Mouse (Mus musculus) ovary, postnatal 36 days (tissue): ENCODE results near the gene Cyp2c70.
"Not testable (repeated sequence)": the region's sequence is repeated elsewhere in the genome, so short reads cannot be mapped to it uniquely, and the experiment has no call there.

ENCODE experiments used
- DNase-seq: peaks from one replicate; pipeline ENCODE4 v3.0.0; 2022; ENCODE audit warnings: low spot score, mixed read lengths

The Cyp2c70 gene

GRCm38 (mm10) chr19:40187160-40187559 lies at the start of gene Cyp2c70:
Cyp2c70 (minus strand) TSS chr19:40187333.
- no peak for DNase-seq

- DNase-seq, result no peak
Measured at GRCm38 (mm10) chr19:40232560-40232959, 45.4 kb upstream of the Cyp2c70 start.

- DNase-seq, result no peak
Measured at GRCm38 (mm10) chr19:40231825-40232541, 44.9 kb upstream of the Cyp2c70 start.

DNA sequence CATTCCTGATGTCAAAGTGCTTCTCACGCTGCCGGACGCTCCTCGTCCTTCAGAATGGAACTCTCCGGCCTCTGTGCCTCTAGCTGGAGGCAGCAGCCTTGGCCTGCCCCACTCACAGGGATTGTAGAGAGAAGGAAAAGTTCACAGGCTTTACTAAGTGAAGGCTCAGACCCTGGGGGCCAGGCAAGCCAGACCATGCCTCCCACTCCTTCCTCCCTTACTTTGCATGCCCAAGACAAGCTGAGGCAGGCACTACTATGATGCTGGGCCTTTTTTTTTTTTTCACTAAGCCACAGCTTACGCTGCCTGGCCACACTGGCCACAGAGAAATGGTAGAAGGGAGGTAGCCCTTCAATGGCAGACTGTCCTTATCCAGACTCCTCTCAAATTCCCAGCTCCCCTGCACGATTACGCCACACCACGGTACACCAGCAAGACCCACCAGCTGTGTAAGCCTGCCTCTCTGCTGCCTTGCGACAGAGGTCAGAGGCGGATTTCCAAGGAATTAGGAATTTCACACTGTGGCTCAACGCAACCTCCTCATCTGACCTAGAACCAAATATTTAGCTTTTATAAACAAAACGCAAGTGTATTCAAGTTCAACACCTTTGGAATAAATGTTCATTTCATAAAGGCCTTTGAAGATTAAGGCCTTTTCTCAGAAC lies 44.1 kb upstream of the Cyp2c70 start:
- DNase-seq, result no peak

DNA sequence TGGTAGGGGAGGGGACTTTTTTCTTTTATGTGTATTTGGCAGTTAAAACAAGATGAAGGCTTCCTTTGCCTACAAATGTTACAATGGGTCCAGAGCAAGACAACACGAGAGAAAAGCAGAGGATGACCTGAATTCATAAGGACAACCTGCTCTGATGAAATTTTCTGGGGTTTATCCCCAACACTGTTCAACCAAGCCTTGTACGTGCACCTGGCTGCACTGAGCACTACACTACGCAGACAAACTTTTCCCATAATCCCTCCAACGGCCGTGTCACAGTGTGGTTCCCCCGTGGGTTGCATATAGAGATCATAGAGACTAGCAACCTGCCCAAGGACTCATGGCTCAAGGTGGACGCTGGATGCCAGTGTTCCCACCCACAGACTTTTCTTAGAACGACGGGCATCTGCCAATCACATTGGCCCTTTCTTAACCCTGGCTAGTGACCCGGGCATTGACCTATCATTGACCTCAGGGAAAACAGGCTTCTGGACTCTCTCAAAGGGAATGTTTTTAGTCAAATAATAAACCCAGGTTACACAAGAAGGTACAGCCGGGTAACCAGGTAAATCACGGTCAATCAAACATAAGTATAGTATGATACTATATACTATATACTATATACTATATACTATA lies 39.5 kb upstream of the Cyp2c70 start:
- no peak for DNase-seq

- DNase-seq, result no peak
Measured at GRCm38 (mm10) chr19:40225761-40226110, 38.6 kb upstream of the Cyp2c70 start.

- DNase-seq, result peak; percentile 68
Measured at GRCm38 (mm10) chr19:40225102-40225760, 38.1 kb upstream of the Cyp2c70 start.

- DNase-seq, result not testable (repeated sequence)
Measured at GRCm38 (mm10) chr19:40222307-40222706, 35.2 kb upstream of the Cyp2c70 start.

- DNase-seq, result no peak
Measured at GRCm38 (mm10) chr19:40220878-40221277, 33.7 kb upstream of the Cyp2c70 start.

DNA sequence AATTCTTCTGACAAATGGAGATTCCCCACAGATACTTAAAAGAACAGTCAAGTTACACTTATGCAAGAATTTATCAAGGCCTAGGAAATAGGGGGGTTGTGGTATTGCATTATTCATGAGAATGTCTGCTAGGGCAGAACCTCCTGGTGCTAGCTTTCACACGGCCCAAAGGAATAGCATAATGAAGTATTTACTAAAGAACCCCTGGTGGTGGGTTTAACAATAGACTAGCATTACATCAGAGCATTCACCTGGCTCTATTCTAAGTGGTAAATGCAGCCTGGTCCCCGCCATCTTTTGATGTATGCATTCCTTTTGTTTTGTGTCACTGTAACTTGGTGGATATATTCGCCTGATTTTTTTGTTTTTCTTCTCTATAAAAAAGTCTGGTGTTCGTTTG lies 15.8 kb upstream of the Cyp2c70 start:
- not testable (repeated sequence) for DNase-seq

GRCm38 (mm10) chr19:40190596-40190995 lies 3.5 kb upstream of the Cyp2c70 start:
- no peak for DNase-seq

- no peak for DNase-seq
Measured at GRCm38 (mm10) chr19:40183600-40183999, 3.5 kb downstream of the Cyp2c70 start.

- DNase-seq, result no peak
Measured at GRCm38 (mm10) chr19:40178311-40178710, 8.8 kb downstream of the Cyp2c70 start.

- not testable (repeated sequence) for DNase-seq
Measured at GRCm38 (mm10) chr19:40168391-40168790, 18.7 kb downstream of the Cyp2c70 start.

DNA sequence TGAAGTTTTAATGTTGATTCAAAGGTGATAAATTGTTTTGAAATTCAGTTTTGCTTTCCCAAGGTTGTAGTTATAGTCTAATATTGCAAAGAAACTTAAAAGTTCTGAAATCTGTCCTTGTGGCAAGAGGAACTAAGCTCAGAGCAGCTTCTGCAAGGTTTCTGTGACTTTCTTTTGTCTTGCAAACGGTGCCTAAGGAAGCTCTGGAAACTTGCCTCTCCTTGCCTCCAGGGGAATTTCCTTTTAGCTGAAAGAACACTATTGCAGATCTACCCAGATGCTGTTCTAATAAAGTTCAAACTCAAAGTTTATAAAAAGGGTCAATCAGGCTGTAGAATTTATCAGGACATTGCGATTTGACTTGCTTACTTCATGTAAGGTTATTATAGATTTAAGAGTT lies 60.1 kb downstream of the Cyp2c70 start:
- not testable (repeated sequence) for DNase-seq

GRCm38 (mm10) chr19:40125165-40125564 lies 62.0 kb downstream of the Cyp2c70 start:
- DNase-seq, result not testable (repeated sequence)

DNA sequence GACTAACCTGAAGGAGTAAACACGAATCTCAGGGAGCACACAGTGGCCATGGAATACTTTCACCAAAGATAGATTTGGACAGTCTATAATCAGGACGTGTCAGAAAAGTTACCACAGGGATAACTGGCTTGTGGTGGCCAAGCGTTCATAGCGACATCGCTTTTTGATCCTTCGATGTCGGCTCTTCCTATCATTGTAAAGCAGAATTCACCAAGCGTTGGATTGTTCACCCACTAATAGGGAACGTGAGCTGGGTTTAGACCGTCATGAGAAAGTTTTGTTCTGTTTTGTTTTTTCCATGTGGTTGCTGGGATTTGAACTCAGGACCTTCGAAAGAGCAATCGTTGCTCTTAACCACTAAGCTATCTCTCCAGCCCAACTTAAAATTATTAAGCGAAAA lies 67.5 kb downstream of the Cyp2c70 start:
- not testable (repeated sequence) for DNase-seq
